Mouse (Mus musculus) midbrain, embryonic 12.5 days (tissue): Measurements from ENCODE around the gene Arel1. TPM values are rescaled to one million over a fixed set of nuclear protein-coding genes. Genes with fewer than 3 reads are reported as not detected.

ENCODE experiments used
- ATAC-seq: fragments of 200-750 bp; cut with Nextera tagmentation; 2 replicates; pipeline ENCODE4 v1.8.0; 2017; ENCODE audit warnings: low read depth, moderate TSS enrichment, moderate library complexity; ENCODE audit not compliant: low FRiP score
- H3K27ac ChIP-seq: fragments of 300-500 bp; sonication (generic); replicated peaks from 2 replicates; pipeline ENCODE4 v1.5.1; 2016; ENCODE audit warnings: mild to moderate bottlenecking
- H3K27me3 ChIP-seq: fragments of 300-500 bp; sonication (generic); 2 replicates; pipeline ENCODE4 v1.6.1; 2016; ENCODE audit warnings: mild to moderate bottlenecking
- H3K36me3 ChIP-seq: fragments of 300-500 bp; sonication (generic); 2 replicates; pipeline ENCODE4 v1.6.1; 2016
- H3K4me1 ChIP-seq: fragments of 300-500 bp; sonication (generic); 2 replicates; pipeline ENCODE4 v1.6.1; 2016
- H3K4me2 ChIP-seq: fragments of 300-500 bp; sonication (generic); replicated peaks from 2 replicates; pipeline ENCODE4 v1.6.1; 2016; ENCODE audit warnings: mild to moderate bottlenecking, moderate library complexity
- H3K4me3 ChIP-seq: fragments of 300-500 bp; sonication (generic); 2 replicates; pipeline ENCODE4 v1.5.1; 2016; ENCODE audit warnings: mild to moderate bottlenecking
- H3K9ac ChIP-seq: fragments of 300-500 bp; sonication (generic); replicated peaks from 2 replicates; pipeline ENCODE4 v1.6.1; 2016; ENCODE audit warnings: mild to moderate bottlenecking, moderate library complexity
- H3K9me3 ChIP-seq: fragments of 300-500 bp; sonication (generic); 2 replicates; pipeline ENCODE4 v1.6.1; 2016; ENCODE audit warnings: mild to moderate bottlenecking
- WGBS: fragments of 180-500 bp; shearing (Covaris S2); methylation state at CpG from one replicate; pipeline ENCODE4 v1.1.7; 2016; 5-methylcytosine and 5-hydroxymethylcytosine counted together
- polyA plus RNA-seq: library from polyadenylated mRNA; unstranded; fragments of >200 nt; fragmentation: Nextera tagmentation; extraction: Ambion mirVana; gene quantifications from 2 replicates; pipeline ENCODE4 v1.2.1, GENCODE M21; 2016

Gene Arel1
- polyA plus RNA-seq, 1 experiment from 2014 or later = 29.2 TPM

DNA sequence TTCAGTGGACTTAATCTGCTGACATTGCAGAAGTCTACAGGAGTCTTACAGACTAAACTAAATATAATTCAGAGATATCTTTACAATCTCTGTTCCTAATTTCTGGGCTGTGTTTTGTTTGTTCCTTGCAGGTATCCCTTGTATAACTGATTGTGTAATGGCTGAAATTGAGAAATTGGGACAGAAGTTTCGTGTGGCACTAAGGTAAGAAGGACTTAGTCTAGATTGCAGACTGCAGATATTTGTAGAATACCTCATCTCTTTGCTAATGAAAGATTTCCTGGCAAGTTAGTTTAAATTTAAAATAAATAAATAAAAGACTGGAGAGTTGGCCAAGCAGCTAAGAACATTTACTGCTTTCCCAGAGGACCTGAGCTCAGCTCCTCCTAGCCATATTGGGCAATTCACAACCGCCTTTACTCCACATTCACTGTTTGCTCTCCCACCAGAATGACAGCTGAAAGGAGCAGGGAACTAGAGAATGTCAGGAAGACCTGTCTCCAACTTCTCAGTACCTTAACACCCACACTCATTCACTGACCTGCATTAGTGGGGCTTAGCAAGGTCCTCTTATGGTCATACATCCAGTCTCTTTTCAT lies 8.7 kb upstream of the Arel1 start:
- ATAC-seq = no peak
- H3K27ac ChIP-seq = no peak overlapping the region
- H3K9ac ChIP-seq = no peak overlapping the region
- H3K4me2 ChIP-seq = no peak overlapping the region
- H3K4me1 ChIP-seq = no peaks in the 10 kb centered on the region
- peaks cover 81% of the 10 kb centered on the region for H3K36me3 ChIP-seq
- no peaks in the 10 kb centered on the region for H3K27me3 ChIP-seq
- H3K4me3 ChIP-seq = no peak overlapping the region
- WGBS = 89% methylated on average over 2 of the region's 2 CpGs
- no peaks in the 10 kb centered on the region for H3K9me3 ChIP-seq

DNA sequence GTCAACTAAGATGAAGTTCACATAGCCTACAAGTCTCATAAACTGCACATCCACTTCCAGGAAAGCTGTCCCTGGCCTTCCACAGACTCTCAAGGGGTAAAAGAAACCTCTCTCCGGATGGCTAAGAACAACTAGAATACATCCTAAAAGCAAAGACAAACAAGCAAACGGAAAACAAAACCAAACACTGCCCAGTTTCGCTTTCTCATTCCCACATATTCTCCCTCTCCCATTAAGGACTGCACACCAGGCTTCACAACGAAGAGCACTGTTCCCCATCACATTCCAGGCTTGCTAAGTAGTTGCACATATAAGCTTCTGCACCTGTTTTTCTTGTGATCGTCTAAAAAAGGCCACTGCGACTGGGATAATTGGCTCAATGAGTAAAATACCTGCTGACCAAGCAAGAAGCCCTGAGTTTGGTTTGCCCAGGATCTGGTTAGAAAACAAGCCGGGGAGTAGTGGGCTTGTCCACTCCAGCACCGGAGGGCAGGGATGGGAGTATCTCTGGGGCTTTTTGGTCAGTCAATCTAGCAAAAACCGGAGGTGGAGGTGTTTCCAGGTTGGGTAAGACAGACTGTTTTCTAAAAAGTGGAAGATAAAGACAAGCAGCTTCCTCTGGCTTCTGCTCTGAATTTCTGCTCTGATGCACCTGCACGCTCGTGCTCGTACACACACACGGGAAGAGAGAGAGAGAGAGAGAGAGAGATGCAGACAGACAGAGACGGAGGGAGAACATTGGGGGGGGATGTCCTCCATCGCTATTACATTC lies 858 bp downstream of the Arel1 start:
- Histone ChIP-seq H3K4me1 (peaks cover 19% of the 10 kb centered on the region), H3K9me3 (no peaks in the 10 kb centered on the region), H3K4me2 (peak overlapping the region; percentile 90), H3K36me3 (peaks cover 24% of the 10 kb centered on the region), H3K27ac (no peak overlapping the region), H3K27me3 (no peaks in the 10 kb centered on the region), H3K4me3 (peak overlapping the region; percentile 81), H3K9ac (peak overlapping the region; percentile 83)
- 28% methylated on average over 15 of the region's 15 CpGs for WGBS
- ATAC-seq = no peak

DNA sequence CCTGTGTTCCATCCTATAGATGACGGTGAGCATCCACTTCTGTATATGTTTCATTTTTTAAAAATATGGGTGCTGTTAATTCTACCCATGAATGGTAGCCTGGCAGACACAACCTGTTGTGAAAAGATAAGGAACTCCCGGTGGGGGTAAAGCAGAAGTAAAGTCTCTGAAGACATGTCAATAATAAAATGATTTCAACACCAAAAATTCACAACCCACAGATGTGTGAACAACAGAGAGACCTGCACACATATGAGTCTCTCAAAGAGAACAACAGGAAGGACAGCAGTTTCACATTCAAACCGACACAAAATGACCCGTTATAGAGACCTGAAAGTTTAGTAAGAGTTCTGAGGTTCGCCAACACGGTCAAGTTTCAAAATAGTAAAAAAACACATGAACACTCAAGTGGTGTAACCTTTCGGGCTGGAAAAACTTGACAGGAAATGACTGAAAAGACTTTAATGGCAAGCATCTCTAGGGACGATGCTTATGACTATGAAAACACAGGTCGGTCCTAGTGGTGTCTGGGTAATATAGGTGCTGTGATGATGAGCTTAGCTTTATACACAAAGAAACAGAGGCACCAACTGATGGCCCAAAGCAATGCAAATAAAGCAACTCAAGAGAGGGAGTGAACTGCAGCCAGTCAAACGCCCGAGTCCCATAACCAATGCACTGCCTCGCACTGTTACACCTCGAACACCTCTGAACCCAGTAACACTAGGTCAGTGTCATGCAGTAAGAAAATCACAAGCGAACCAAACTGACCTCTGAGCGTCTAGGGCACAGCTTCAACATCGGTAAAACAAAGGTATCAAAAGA lies 1.7 kb downstream of the Arel1 start:
- peak overlapping the region; percentile 90 for H3K4me2 ChIP-seq
- peaks cover 19% of the 10 kb centered on the region for H3K36me3 ChIP-seq
- no peak for ATAC-seq
- H3K4me1 ChIP-seq = peaks cover 19% of the 10 kb centered on the region
- H3K27me3 ChIP-seq = no peaks in the 10 kb centered on the region
- H3K9ac ChIP-seq = no peak overlapping the region
- no peak overlapping the region for H3K27ac ChIP-seq
- 84% methylated on average over 16 of the region's 16 CpGs for WGBS
- peak overlapping the region; percentile 81 for H3K4me3 ChIP-seq
- H3K9me3 ChIP-seq = no peaks in the 10 kb centered on the region

- Histone ChIP-seq H3K9me3 (no peaks in the 10 kb centered on the region), H3K27me3 (no peaks in the 10 kb centered on the region), H3K9ac (no peak overlapping the region), H3K27ac (no peak overlapping the region), H3K4me1 (no peaks in the 10 kb centered on the region), H3K36me3 (peaks cover 13% of the 10 kb centered on the region), H3K4me3 (no peak overlapping the region), H3K4me2 (no peak overlapping the region)
- 91% methylated on average over 7 of the region's 7 CpGs for WGBS
- ATAC-seq = no peak
Measured at GRCm38 (mm10) chr12:84962606-84963005, 8.1 kb downstream of the Arel1 start.

DNA sequence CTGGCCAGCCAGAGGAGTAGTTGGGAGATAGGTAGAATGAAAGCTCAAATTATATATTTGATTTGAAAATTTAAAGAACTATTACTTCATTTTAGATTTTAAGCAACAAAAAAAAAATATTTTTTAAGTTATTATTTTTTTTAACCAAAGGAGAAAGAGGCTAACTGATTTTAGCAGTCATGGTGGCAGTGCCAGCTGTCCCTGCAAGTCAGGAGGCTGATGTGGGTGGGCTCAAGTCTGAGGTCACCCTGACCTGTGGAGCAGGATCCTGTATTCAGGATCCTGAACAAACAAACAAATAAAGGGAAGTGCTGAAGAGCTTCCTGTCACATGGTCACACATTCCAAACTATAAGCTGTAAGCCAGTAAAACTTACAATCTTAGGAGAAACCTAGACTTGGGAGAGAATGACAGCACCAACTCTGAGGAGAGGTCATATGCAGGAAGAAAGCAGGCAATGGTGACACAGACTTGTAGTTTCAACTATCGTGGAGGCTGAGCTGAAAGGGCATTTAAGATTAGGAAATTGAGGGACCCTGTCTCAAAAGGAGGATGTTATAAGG lies 11.8 kb downstream of the Arel1 start:
- no peak for ATAC-seq
- Histone ChIP-seq H3K4me2 (no peak overlapping the region), H3K4me1 (no peaks in the 10 kb centered on the region), H3K27ac (no peak overlapping the region), H3K9ac (no peak overlapping the region), H3K27me3 (no peaks in the 10 kb centered on the region), H3K9me3 (no peaks in the 10 kb centered on the region), H3K4me3 (no peak overlapping the region), H3K36me3 (peaks cover 12% of the 10 kb centered on the region; the same call in 1 of the 2 replicates)
- 95% methylated on average over 1 of the region's 1 CpGs for WGBS

DNA sequence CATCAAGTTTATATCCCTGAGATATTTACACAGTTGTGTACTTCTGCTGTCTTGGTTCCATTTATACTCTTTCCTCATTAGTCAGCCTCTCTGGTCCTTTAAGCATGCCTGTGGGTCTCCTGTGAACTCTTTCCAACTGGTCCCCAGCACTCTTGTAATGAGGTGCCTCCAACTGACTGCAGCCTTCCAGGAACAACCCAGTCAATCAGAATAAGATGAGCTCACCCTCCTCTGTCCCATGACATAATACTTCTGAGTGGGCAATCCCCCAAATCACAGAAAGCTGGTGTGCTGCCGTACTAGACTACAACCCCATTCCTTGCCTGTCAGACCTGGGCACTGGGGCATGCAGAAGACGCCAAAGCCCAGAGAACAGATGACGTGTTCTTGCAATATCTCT lies 14.4 kb downstream of the Arel1 start:
- Histone ChIP-seq H3K4me1 (no peaks in the 10 kb centered on the region), H3K9ac (no peak overlapping the region), H3K36me3 (peaks cover 10% of the 10 kb centered on the region; the same call in 1 of the 2 replicates), H3K4me3 (no peak overlapping the region), H3K27ac (no peak overlapping the region), H3K4me2 (no peak overlapping the region), H3K27me3 (no peaks in the 10 kb centered on the region), H3K9me3 (no peaks in the 10 kb centered on the region)
- 95% methylated on average over 3 of the region's 3 CpGs for WGBS
- ATAC-seq = no peak

DNA sequence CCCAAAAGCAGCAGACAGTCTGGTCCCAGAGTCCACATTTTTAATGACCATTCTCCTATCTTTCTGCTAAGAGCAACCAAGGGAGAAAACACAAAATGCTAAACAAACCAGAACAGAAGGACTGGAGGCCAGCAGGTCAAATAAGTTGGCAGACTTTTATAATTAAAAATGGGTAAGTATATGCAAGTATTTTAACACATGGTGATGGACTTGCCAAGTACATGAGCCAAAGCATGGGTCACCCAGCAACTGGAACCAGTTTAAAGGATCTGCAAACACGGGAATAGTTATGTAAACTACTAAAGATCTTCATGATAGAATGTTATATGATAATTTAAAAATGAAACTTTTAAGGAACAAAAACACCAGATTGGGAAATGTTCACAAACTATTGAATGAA lies 18.3 kb downstream of the Arel1 start:
- ATAC-seq = no peak
- no peaks in the 10 kb centered on the region for H3K27me3 ChIP-seq
- no peak overlapping the region for H3K27ac ChIP-seq
- H3K4me1 ChIP-seq = no peaks in the 10 kb centered on the region
- H3K36me3 ChIP-seq = peaks cover 27% of the 10 kb centered on the region
- H3K9ac ChIP-seq = no peak overlapping the region
- no peak overlapping the region for H3K4me2 ChIP-seq
- no peaks in the 10 kb centered on the region for H3K9me3 ChIP-seq
- WGBS = 83% methylated on average over 1 of the region's 1 CpGs
- H3K4me3 ChIP-seq = no peak overlapping the region

GRCm38 (mm10) chr12:84951531-84951930 lies 19.2 kb downstream of the Arel1 start:
- Histone ChIP-seq H3K9ac (no peak overlapping the region), H3K27ac (no peak overlapping the region), H3K4me2 (no peak overlapping the region), H3K36me3 (peaks cover 34% of the 10 kb centered on the region), H3K9me3 (no peaks in the 10 kb centered on the region), H3K27me3 (no peaks in the 10 kb centered on the region), H3K4me3 (no peak overlapping the region), H3K4me1 (no peaks in the 10 kb centered on the region)
- 55% methylated on average over 8 of the region's 8 CpGs for WGBS
- no peak for ATAC-seq

GRCm38 (mm10) chr12:84950763-84951162 lies 19.9 kb downstream of the Arel1 start:
- Histone ChIP-seq H3K36me3 (peaks cover 32% of the 10 kb centered on the region), H3K9me3 (no peaks in the 10 kb centered on the region), H3K4me3 (no peak overlapping the region), H3K4me1 (no peaks in the 10 kb centered on the region), H3K27ac (no peak overlapping the region), H3K4me2 (no peak overlapping the region), H3K9ac (no peak overlapping the region), H3K27me3 (no peaks in the 10 kb centered on the region)
- 96% methylated on average over 6 of the region's 6 CpGs for WGBS
- ATAC-seq = no peak

DNA sequence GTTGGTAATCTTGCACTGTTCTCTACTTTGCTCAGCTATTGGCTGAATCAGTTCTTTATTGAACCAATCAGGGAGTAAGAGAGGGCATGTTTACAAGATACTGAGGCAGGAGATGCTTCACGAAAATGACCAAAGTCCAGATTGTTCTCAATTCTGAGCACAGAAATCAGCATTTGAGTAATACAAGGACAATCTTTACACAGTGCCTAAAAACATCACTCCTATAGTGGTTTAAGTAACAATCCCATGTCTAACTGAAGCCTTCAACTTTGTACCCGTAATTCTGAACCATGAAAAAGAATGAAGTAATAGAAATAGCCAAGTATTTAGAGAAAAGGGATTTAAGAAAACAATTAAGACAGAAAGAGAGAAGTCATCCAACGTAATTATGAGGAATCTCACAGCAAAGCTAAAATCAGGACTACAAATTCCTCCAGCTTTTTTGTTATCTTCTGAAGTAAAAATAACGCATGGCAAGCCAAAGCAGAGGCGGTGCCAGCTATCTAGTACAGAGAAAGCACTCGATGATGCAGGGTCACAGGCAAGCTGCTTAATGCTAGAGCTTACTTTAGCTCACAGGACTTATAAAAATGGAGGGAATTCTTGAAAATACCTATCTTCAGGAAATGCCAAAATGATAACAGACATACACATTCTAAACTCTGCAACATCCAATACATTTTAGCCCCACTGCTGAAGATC lies 22.0 kb downstream of the Arel1 start:
- 94% methylated on average over 6 of the region's 6 CpGs for WGBS
- H3K36me3 ChIP-seq = peaks cover 37% of the 10 kb centered on the region

GRCm38 (mm10) chr12:84947894-84948583 lies 22.7 kb downstream of the Arel1 start:
- Histone ChIP-seq H3K27me3 (no peaks in the 10 kb centered on the region), H3K9ac (no peak overlapping the region), H3K4me1 (no peaks in the 10 kb centered on the region), H3K36me3 (peaks cover 41% of the 10 kb centered on the region), H3K9me3 (no peaks in the 10 kb centered on the region), H3K4me3 (no peak overlapping the region), H3K4me2 (no peak overlapping the region), H3K27ac (no peak overlapping the region)
- no peak for ATAC-seq
- 72% methylated on average over 2 of the region's 2 CpGs for WGBS

More for the DNA sequence above, 22.0 kb downstream of the Arel1 start:
- Histone ChIP-seq H3K9me3 (no peaks in the 10 kb centered on the region), H3K4me2 (no peak overlapping the region), H3K4me3 (no peak overlapping the region), H3K27me3 (no peaks in the 10 kb centered on the region), H3K4me1 (no peaks in the 10 kb centered on the region), H3K9ac (no peak overlapping the region), H3K27ac (no peak overlapping the region)
- ATAC-seq = no peak
